Mouse (Mus musculus): ENCODE results near the gene Gm3043. TPM values are rescaled to one million over a fixed set of nuclear protein-coding genes. Genes with fewer than 3 reads are reported as not detected.
"Not testable (repeated sequence)": the region's sequence is repeated elsewhere in the genome, so short reads cannot be mapped to it uniquely, and the experiment has no call there.

Gene Gm3043
- not detected in 2 replicates for total RNA-seq (2014; fragmentation: Nextera tagmentation)
- total RNA-seq (2017), result not detected in 2 replicates
- polyA plus RNA-seq (2012), result not detected in 2 replicates

- H3K4me3 ChIP-seq (ENCODE audit: low read depth, low read length); H3K9me3 ChIP-seq (replicated peaks); H3K27me3 ChIP-seq (ENCODE audit: insufficient read depth, low read length); H3K4me1 ChIP-seq (ENCODE audit: insufficient read depth, low read depth, low read length); ATAC-seq (ENCODE audit: extremely low read depth, insufficient number of reproducible peaks, low FRiP score, poor library complexity, severe bottlenecking); H3K36me3 ChIP-seq (replicated peaks); DNase-seq (ENCODE audit: low spot score): not testable (repeated sequence)
Measured at GRCm38 (mm10) chr14:3688483-3688882, at the start of gene Gm3043. Gm3043 (plus strand) TSS chr14:3688783.

GRCm38 (mm10) chr14:3651730-3652129 lies 36.9 kb upstream of the Gm3043 start, which contains the start of gene Gm3020:
Gm3020 (plus strand) TSS chr14:3652030.
- DNase-seq (ENCODE audit: low spot score); H3K9me3 ChIP-seq (replicated peaks); H3K4me3 ChIP-seq (ENCODE audit: low read depth, low read length); H3K4me1 ChIP-seq (ENCODE audit: insufficient read depth, low read depth, low read length); H3K27me3 ChIP-seq (ENCODE audit: insufficient read depth, low read length); ATAC-seq (ENCODE audit: extremely low read depth, insufficient number of reproducible peaks, low FRiP score, poor library complexity, severe bottlenecking); H3K36me3 ChIP-seq (replicated peaks): not testable (repeated sequence)

Other genes starting within 250 kb of the Gm3043 start
- gene Gm10408, start 239.4 kb upstream of the Gm3043 start, total RNA-seq (2014; fragmentation: Nextera tagmentation), result not detected in 2 replicates
- gene Gm10408, start 239.4 kb upstream of the Gm3043 start, total RNA-seq (2017), result not detected in 2 replicates
- not detected in 2 replicates for gene Gm10408, start 239.4 kb upstream of the Gm3043 start, polyA plus RNA-seq (2012)
- gene Gm3012, start 54.3 kb upstream of the Gm3043 start, total RNA-seq (2014; fragmentation: Nextera tagmentation), result not detected in 2 replicates
- gene Gm3012, start 54.3 kb upstream of the Gm3043 start, total RNA-seq (2017), result not detected in 2 replicates
- not detected in 2 replicates for gene Gm3012, start 54.3 kb upstream of the Gm3043 start, polyA plus RNA-seq (2012)
- gene Gm3020, start 36.8 kb upstream of the Gm3043 start, total RNA-seq (2014; fragmentation: Nextera tagmentation), result not detected in 2 replicates
- gene Gm3020, start 36.8 kb upstream of the Gm3043 start, total RNA-seq (2017), result not detected in 2 replicates
- gene Gm3020, start 36.8 kb upstream of the Gm3043 start, polyA plus RNA-seq (2012), result not detected in 2 replicates
- gene Gm3002, start 121.3 kb downstream of the Gm3043 start, total RNA-seq (2014; fragmentation: Nextera tagmentation), result not detected in 2 replicates
- gene Gm3002, start 121.3 kb downstream of the Gm3043 start, total RNA-seq (2017), result 2.0 TPM in 1 of 2 replicates, not detected in the other
- not detected in 2 replicates for gene Gm3002, start 121.3 kb downstream of the Gm3043 start, polyA plus RNA-seq (2012)
- not detected in 2 replicates for gene Gm3033, start 157.5 kb downstream of the Gm3043 start, total RNA-seq (2014; fragmentation: Nextera tagmentation)
- gene Gm3033, start 157.5 kb downstream of the Gm3043 start, total RNA-seq (2017), result not detected in 2 replicates
- not detected in 2 replicates for gene Gm3033, start 157.5 kb downstream of the Gm3043 start, polyA plus RNA-seq (2012)
- gene Gm2916, start 195.4 kb downstream of the Gm3043 start, total RNA-seq (2014; fragmentation: Nextera tagmentation), result not detected in 2 replicates
- gene Gm2916, start 195.4 kb downstream of the Gm3043 start, total RNA-seq (2017), result 0.11 TPM in 1 of 2 replicates, not detected in the other
- gene Gm2916, start 195.4 kb downstream of the Gm3043 start, polyA plus RNA-seq (2012), result not detected in 2 replicates
- not detected in 2 replicates for gene Gm3029, start 243.0 kb downstream of the Gm3043 start, total RNA-seq (2014; fragmentation: Nextera tagmentation)
- not detected in 2 replicates for gene Gm3029, start 243.0 kb downstream of the Gm3043 start, total RNA-seq (2017)
- gene Gm3029, start 243.0 kb downstream of the Gm3043 start, polyA plus RNA-seq (2012), result not detected in 2 replicates